Mouse (Mus musculus): ENCODE results near the gene Cdh13. TPM values are rescaled to one million over a fixed set of nuclear protein-coding genes. Genes with fewer than 3 reads are reported as not detected.

Cdh13 gene
- polyA plus RNA-seq, 1 experiment: 18.4 TPM

- Histone ChIP-seq H3K4me3 (replicated peaks; ENCODE audit: insufficient read depth, low read depth, low read length) (no peak overlapping the region), H3K27me3 (ENCODE audit: control insufficient read depth, insufficient read depth, low read length) (no peaks in the 10 kb centered on the region), H3K27ac (ENCODE audit: insufficient read depth, low read length) (no peak overlapping the region), H3K4me1 (ENCODE audit: control insufficient read depth, insufficient read depth, low read length) (peaks cover 7% of the 10 kb centered on the region)
- TF ChIP-seq POLR2A (IDR thresholded peaks at IDR 0.05; ENCODE audit: borderline replicate concordance, insufficient read depth, low read length) (no peak), CTCF (IDR thresholded peaks at IDR 0.05; ENCODE audit: borderline replicate concordance, insufficient read depth, low read depth, low read length) (no peak)
- WGBS: 89% methylated on average over 11 of the region's 11 CpGs
- no peak for DNase-seq
Observed at GRCm38 (mm10) chr8:119258642-119259041, 975.1 kb downstream of the Cdh13 start.

GRCm38 (mm10) chr8:119263750-119264149, 980.2 kb downstream of the Cdh13 start:
- no peak for TF ChIP-seq CTCF (IDR thresholded peaks at IDR 0.05; ENCODE audit: borderline replicate concordance, insufficient read depth, low read depth, low read length)
- no peak for TF ChIP-seq POLR2A (IDR thresholded peaks at IDR 0.05; ENCODE audit: borderline replicate concordance, insufficient read depth, low read length)
- peak; percentile 58 to 77 for DNase-seq
- Histone ChIP-seq H3K4me1 (ENCODE audit: control insufficient read depth, insufficient read depth, low read length) (peaks cover 10% of the 10 kb centered on the region), H3K27ac (ENCODE audit: insufficient read depth, low read length) (no peak overlapping the region), H3K4me3 (replicated peaks; ENCODE audit: insufficient read depth, low read depth, low read length) (no peak overlapping the region), H3K27me3 (ENCODE audit: control insufficient read depth, insufficient read depth, low read length) (no peaks in the 10 kb centered on the region)
- WGBS: 11% methylated on average over 7 of the region's 7 CpGs

- TF ChIP-seq CTCF (IDR thresholded peaks at IDR 0.05; ENCODE audit: borderline replicate concordance, insufficient read depth, low read depth, low read length) (no peak), POLR2A (IDR thresholded peaks at IDR 0.05; ENCODE audit: borderline replicate concordance, insufficient read depth, low read length) (no peak)
- H3K27ac ChIP-seq (ENCODE audit: insufficient read depth, low read length): no peak overlapping the region
- H3K27me3 ChIP-seq (ENCODE audit: control insufficient read depth, insufficient read depth, low read length): no peaks in the 10 kb centered on the region
- no peak overlapping the region for H3K4me3 ChIP-seq (replicated peaks; ENCODE audit: insufficient read depth, low read depth, low read length)
- DNase-seq: no peak
- H3K4me1 ChIP-seq (ENCODE audit: control insufficient read depth, insufficient read depth, low read length): peaks cover 10% of the 10 kb centered on the region
- 95% methylated on average over 4 of the region's 4 CpGs for WGBS
Observed at GRCm38 (mm10) chr8:119266304-119266703, 982.8 kb downstream of the Cdh13 start.

DNA sequence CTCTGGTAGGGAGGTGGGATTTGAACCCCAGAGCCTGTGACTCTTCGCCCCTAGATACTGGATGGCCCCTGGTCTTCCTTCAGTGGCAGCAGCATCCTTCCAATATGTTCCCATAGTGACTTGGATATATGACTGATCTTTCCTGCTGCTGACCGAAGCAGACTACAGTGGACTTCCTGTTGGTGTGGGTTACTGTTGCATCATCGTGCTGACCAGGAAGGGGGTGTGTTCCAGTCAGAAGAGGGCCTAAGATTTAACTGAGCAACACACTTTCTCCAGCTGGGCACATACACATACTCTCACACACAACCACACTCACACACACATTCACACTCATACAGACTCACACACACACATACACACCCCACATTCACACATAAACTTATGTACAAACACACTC, 986.0 kb downstream of the Cdh13 start:
- Histone ChIP-seq H3K4me3 (replicated peaks; ENCODE audit: insufficient read depth, low read depth, low read length) (no peak overlapping the region), H3K4me1 (ENCODE audit: control insufficient read depth, insufficient read depth, low read length) (peaks cover 13% of the 10 kb centered on the region), H3K27me3 (ENCODE audit: control insufficient read depth, insufficient read depth, low read length) (no peaks in the 10 kb centered on the region), H3K27ac (ENCODE audit: insufficient read depth, low read length) (no peak overlapping the region)
- no peak for DNase-seq
- TF ChIP-seq POLR2A (IDR thresholded peaks at IDR 0.05; ENCODE audit: borderline replicate concordance, insufficient read depth, low read length) (no peak), CTCF (IDR thresholded peaks at IDR 0.05; ENCODE audit: borderline replicate concordance, insufficient read depth, low read depth, low read length) (no peak)
- WGBS: 95% methylated on average over 3 of the region's 3 CpGs

DNA sequence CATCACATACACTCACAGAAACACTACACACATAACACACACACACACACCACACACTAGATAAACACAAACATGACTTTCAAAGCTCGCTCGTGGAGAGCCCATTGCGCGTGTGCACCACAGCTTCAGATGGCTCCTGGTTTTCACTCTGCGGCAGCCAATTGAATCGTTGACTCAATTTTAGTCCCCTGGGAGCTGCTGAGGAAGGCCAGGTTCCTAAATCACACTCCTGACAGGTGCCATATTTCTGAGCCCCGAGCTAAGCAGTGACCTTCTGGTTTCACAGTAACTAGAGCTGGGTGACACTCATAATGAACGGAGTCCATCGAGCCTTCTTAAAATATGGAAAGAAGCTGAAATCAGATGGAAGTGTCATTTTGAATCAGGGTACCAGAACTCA, 986.8 kb downstream of the Cdh13 start:
- WGBS: 82% methylated on average over 9 of the region's 9 CpGs
- Histone ChIP-seq H3K27ac (ENCODE audit: insufficient read depth, low read length) (no peak overlapping the region), H3K4me1 (ENCODE audit: control insufficient read depth, insufficient read depth, low read length) (peaks cover 13% of the 10 kb centered on the region), H3K27me3 (ENCODE audit: control insufficient read depth, insufficient read depth, low read length) (no peaks in the 10 kb centered on the region), H3K4me3 (replicated peaks; ENCODE audit: insufficient read depth, low read depth, low read length) (no peak overlapping the region)
- DNase-seq: no peak
- TF ChIP-seq CTCF (IDR thresholded peaks at IDR 0.05; ENCODE audit: borderline replicate concordance, insufficient read depth, low read depth, low read length) (no peak), POLR2A (IDR thresholded peaks at IDR 0.05; ENCODE audit: borderline replicate concordance, insufficient read depth, low read length) (no peak)

- peak; percentile 56 to 69 for DNase-seq
- H3K4me3 ChIP-seq (replicated peaks; ENCODE audit: insufficient read depth, low read depth, low read length): no peak overlapping the region
- no peak overlapping the region for H3K27ac ChIP-seq (ENCODE audit: insufficient read depth, low read length)
- no peak for TF ChIP-seq CTCF (IDR thresholded peaks at IDR 0.05; ENCODE audit: borderline replicate concordance, insufficient read depth, low read depth, low read length)
- TF ChIP-seq POLR2A (IDR thresholded peaks at IDR 0.05; ENCODE audit: borderline replicate concordance, insufficient read depth, low read length): no peak
- H3K4me1 ChIP-seq (ENCODE audit: control insufficient read depth, insufficient read depth, low read length): peaks cover 13% of the 10 kb centered on the region
- no peaks in the 10 kb centered on the region for H3K27me3 ChIP-seq (ENCODE audit: control insufficient read depth, insufficient read depth, low read length)
- WGBS: 21% methylated on average over 8 of the region's 8 CpGs
Observed at GRCm38 (mm10) chr8:119272891-119273290, 989.4 kb downstream of the Cdh13 start.

GRCm38 (mm10) chr8:119275442-119275841, 991.9 kb downstream of the Cdh13 start:
- H3K4me1 ChIP-seq (ENCODE audit: control insufficient read depth, insufficient read depth, low read length): peaks cover 13% of the 10 kb centered on the region
- TF ChIP-seq CTCF (IDR thresholded peaks at IDR 0.05; ENCODE audit: borderline replicate concordance, insufficient read depth, low read depth, low read length): no peak
- no peak for TF ChIP-seq POLR2A (IDR thresholded peaks at IDR 0.05; ENCODE audit: borderline replicate concordance, insufficient read depth, low read length)
- WGBS: 90% methylated on average over 1 of the region's 1 CpGs
- H3K4me3 ChIP-seq (replicated peaks; ENCODE audit: insufficient read depth, low read depth, low read length): no peak overlapping the region
- H3K27me3 ChIP-seq (ENCODE audit: control insufficient read depth, insufficient read depth, low read length): no peaks in the 10 kb centered on the region
- no peak overlapping the region for H3K27ac ChIP-seq (ENCODE audit: insufficient read depth, low read length)
- no peak for DNase-seq

GRCm38 (mm10) chr8:119277047-119277451, 993.5 kb downstream of the Cdh13 start:
- WGBS: 85% methylated on average over 3 of the region's 3 CpGs
- H3K4me3 ChIP-seq (replicated peaks; ENCODE audit: insufficient read depth, low read depth, low read length): no peak overlapping the region
- DNase-seq: no peak
- no peaks in the 10 kb centered on the region for H3K27me3 ChIP-seq (ENCODE audit: control insufficient read depth, insufficient read depth, low read length)
- no peak overlapping the region for H3K27ac ChIP-seq (ENCODE audit: insufficient read depth, low read length)
- H3K4me1 ChIP-seq (ENCODE audit: control insufficient read depth, insufficient read depth, low read length): peaks cover 17% of the 10 kb centered on the region
- no peak for TF ChIP-seq CTCF (IDR thresholded peaks at IDR 0.05; ENCODE audit: borderline replicate concordance, insufficient read depth, low read depth, low read length)
- TF ChIP-seq POLR2A (IDR thresholded peaks at IDR 0.05; ENCODE audit: borderline replicate concordance, insufficient read depth, low read length): no peak
